Mouse (Mus musculus) neural tube, embryonic 10.5 days (tissue): ENCODE results near the gene Lars2.
"Not testable (repeated sequence)": the region's sequence is repeated elsewhere in the genome, so short reads cannot be mapped to it uniquely, and the experiment has no call there.

Experiments used
- DNase-seq: peaks from one replicate; pipeline ENCODE4 v3.0.0-alpha.2; 2017; ENCODE audit warnings: low spot score; ENCODE audit errors: extremely low spot score

Gene Lars2

DNA sequence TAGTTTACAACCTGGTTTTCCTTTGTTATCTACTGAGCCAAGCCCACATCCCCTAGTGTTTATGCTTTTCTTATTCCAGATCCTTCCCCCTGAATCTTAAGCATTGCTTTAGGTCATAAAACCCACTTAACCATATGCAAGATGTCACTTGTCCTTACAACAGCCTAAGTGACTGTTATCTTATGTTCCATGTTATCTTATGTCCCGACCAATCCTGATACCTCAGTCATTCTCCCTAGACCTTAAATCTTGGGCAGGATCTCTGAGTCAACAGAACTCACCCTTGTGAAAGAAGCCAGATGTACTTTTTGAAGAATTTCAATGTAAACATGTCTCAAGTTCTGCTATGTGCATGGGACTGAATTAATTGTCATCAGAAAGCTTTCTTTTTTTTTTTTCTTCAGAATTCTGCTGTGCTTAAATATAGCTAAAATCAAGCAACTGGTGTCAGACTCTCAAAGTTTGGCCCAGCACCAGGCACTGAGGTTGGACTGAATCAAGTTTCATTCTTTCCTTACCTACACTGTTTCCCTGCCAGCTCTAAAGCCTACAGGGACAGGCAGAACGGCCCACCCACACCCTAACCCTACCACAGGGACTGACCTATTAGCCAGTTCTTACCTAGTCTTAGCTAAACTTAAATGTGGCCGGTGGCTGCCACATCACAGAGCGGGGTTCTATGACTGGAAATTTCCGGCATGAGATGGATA, 24.6 kb downstream of the Lars2 start:
- DNase-seq, result no peak

DNA sequence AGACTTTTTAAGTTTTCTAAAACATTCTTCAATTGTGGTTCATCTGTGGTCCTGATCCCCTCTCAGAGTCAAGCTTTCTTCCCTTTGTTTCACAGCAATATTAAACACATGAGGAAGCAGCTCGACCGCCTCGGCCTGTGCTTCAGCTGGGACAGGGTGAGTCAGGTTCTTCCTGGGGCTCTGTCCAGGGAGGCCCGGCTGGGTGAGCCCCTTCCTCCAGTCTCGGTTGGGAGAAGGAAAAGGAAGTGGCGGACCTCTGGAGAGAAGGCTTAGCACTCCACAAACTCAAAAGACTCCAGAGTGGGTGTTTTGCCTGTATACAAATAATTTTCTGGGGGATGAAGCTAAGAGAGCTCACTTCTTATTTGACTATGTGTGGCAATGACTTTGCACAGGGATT, 28.1 kb downstream of the Lars2 start:
- no peak for DNase-seq

DNA sequence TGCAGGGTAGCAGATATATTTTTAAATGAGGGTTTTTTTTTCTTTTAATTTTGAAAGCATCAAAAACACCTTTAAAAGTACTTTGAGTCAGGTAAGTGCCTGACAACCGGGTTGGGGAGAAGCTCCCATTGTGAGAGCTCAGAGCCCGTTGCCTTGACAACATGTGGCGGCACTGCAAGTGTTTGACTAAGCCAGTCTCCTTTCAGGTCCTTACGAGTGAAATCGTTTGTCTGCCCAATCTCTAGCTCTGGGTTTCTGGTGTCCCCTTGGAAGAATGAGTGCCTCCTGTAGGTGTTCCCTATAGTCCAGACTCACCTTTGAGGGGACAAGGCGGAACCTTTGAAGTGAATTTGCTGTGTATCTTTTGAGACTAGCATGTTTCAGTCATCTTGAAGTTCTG, 31.0 kb downstream of the Lars2 start:
- no peak for DNase-seq

DNA sequence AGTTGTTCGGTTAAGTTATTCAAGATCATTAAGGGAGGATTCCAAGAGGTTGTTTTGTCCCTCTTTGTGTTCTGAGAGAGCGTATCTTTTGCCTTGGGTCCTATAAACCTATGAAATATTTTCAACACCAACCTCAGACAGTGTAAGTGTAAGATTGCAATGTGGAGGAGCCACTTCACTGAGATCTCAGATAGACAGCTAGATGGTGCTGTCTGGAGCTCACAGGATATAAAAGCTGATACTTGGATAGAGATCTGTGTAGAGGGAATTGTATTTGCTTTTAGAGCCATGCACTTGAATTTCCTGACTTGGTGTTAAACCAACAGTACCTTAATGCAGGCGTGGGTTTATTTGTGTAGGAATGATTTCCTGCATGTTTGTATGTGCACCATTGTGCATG, 35.5 kb downstream of the Lars2 start:
- no peak for DNase-seq

DNA sequence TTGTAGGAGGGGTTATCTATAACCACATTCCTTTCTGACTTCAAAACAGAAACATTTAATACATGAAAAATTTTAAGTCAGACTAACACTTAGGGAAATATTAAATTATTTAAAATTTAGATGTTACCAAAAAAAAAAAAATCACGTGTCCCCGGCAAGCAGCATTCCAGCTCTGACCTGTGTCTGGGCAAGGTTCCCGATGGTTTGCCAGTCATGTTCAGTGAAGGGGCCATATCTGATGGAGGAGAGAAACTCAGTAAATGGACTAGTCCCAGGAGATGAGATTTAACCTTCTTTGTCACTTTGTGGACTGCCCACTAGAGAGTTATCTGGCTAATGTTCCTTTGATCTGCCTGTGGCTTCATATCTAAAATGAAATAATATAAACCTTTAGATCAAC, 36.3 kb downstream of the Lars2 start:
- no peak for DNase-seq

DNA sequence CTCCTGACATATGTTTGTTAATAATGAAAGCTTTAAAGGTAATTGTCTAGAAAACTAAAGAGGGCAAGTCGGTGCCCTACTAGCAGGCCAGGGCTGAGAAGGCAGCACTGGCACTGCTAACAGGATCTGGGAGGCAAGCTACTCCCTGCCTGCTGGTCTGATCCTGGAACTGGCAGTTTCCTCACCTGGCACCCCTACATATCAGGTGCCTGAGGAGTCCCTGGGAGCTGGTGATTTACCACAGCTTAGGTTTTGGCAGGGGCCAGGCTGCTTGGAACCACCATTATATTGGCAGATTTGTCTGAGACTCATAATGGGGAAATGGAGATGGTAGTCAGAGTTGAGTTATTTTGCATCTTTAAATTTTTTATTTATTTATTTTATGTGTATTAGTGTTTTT, 38.5 kb downstream of the Lars2 start:
- DNase-seq, result no peak

DNA sequence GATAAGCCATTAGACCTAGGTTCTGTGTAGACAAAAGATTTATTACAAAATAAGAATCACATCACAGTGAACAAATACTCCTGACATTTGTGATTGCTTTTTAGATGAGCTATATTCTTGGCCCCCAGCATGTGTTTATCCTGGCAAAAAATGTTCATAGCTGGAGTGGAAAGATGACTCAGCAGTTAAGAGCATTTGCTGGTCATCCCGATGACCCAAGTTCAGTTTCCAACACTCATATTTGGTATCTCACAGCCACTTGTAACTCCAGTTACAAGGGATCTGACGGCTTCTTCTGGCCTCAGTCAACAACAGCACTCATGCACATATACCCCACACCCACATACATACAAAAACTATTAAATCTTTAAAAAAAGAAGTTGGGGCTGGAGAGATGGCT, 42.0 kb downstream of the Lars2 start:
- DNase-seq, result no peak

DNA sequence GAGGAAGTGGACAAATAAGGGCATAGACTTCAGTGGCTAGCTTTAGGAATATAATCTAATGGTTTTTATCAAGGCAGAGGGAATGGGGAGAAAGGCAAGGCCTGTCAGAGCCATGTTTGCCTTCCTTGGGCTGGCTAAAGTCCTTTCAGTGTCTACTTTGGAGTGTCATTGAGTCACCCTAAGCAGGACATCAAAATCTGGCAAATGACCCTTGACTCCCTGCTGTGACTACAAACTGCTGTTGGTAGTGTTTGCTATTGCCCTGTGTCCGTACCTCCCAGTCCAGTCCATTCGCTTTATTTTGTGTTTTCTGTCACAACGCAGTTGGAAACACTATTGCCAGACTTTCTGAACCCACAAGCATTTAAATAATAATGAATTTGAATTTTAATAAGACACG, 63.1 kb downstream of the Lars2 start:
- no peak for DNase-seq

DNA sequence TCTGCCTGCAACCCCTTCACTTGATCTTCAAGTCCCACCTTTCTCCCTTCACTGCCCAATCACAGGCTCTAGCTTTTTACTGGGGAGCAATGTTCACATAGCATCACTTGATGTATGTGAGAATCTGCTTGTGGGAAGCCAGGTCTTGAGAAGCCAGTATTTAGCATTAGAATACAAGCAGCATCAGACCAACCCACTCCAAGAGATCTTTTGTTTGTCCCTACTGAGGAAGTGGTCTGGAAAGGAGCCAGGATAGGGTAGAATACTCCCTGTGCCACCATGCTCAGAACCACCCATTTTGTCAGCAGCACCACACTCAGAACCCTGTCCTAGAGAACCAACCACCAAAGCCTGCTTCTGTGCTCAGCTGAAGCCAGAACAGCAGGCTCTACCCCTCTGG, 64.2 kb downstream of the Lars2 start:
- DNase-seq, result no peak

DNA sequence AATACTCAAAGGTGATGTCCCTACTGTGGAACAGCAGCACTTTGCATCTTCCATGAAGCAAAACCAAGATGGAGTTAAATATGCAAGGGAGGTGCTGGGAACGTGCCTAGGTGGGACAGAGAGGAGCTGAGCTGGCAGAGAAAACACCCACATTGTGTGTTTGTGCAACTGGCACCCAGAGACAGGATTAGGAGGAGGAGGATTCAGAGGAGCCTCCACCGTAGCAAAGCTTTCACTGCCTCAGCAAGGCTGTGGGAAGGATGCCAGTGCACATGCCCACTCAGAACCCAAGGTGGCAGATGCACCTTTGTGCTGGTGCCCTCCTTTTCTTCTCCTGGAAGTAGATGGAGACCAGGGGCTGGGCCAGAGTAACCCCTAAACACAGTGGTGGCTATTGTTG, 71.5 kb downstream of the Lars2 start:
- DNase-seq, result no peak

DNA sequence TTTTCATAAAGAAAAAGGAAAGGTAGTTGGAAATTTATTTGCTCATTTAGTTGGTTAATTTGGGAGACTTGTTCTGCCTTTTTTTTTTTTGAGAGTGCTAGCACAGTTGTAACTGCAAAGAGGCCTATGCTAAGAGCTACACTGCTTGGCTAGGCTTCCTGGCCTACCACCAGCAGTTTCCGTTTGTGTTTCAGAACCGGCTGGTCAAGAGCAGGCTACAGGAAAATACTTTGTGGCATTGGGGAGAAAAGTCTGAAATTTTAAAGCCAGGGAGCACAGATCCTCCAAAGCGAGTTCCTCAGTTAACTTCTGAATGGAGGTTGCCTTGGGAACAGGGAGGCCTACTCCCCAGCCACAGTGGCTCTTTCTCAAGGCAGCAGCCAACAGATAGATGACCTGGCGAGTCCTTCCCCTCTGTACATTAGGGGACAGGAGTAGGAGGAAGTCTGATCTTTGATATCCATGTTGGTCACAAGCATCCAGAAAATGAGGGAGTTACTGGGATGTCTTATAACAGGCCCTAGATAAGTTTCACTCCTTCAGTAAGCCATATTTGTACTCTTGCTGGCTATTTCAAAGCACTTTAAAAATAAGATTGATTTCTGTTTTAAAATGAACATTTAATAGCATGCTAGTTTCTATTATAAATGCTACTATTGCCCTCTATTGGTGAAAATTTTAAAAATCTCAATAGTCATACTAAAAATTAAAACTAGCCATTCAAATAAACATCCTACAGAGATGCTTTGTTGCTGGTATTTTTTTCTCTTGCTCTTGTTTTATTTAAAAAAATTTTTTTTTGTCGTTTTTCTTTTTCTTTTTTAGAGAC, 73.7 kb downstream of the Lars2 start:
- no peak for DNase-seq

DNA sequence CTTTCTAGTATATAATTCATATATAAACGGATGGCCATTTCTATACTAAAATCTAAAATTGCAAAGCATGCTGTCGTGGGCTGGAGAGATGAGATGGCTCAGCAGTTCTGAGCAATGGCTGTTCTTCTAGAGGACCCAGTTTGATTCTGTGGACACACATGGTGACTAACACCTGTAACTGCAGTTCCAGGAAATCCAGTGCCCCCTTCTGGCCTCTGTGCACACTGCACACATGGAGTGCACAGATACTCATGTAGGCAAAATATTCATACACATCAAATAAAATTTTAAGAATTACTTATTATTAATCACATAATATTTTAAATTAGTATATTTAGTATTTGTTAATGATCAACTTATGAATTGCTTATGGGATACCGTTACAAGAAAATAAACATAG, 80.4 kb downstream of the Lars2 start:
- not testable (repeated sequence) for DNase-seq

DNA sequence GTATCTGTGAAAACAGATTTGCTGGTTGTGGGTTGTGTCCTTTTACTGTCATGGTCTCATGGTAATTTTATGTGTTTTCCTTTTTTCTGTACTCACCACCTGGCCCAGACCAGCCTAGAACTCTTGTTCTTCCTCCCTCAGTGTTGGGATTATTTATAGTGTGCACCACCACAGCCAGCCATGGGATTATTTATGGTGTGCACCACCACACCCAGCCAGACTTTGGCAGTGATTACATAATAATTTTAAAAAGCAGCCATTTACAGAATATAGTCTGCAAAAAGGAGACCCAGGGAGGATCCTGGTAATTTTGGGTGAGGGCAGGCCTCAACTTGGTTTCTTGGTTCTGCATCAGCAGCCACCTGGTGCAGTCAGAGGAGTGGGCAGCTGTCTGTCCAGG, 81.9 kb downstream of the Lars2 start:
- DNase-seq, result no peak

DNA sequence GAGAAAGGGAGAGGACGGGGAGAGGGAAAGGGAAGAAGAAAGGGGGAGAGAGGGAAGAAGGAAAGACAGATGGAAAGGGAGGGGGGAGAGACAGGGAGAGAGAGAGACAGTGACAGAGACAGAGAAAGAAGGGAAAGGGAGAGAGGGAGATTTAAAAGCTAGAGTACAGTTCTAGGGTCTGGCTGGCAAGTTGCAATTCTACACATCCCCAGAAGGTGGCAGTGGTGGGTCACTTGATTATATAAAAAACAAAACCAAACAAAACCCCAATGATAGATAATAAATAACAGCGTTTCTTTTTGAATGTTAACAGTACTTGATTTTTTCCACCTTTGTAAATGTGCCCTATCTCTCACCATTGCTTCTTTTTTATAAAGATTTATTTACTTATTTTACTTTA, 83.4 kb downstream of the Lars2 start:
- DNase-seq, result peak; percentile 42

DNA sequence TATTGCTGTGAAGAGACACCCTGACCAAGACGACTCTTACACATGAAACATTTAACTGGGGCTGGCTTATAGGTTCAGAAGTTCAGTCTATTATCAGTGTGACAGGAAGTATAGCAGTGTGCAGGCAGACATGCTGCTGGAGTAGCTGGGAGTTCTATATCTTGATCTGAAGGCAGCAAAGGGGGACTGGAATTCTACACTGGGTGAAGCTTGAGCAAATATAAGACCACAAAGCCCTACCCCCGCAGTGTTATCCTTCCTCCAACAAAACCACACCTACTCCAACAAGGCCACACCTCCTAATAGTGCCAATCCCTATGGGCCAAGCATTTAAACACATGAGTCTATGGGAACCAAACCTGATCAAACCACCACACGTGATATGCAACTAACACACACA, 85.0 kb downstream of the Lars2 start:
- no peak for DNase-seq

DNA sequence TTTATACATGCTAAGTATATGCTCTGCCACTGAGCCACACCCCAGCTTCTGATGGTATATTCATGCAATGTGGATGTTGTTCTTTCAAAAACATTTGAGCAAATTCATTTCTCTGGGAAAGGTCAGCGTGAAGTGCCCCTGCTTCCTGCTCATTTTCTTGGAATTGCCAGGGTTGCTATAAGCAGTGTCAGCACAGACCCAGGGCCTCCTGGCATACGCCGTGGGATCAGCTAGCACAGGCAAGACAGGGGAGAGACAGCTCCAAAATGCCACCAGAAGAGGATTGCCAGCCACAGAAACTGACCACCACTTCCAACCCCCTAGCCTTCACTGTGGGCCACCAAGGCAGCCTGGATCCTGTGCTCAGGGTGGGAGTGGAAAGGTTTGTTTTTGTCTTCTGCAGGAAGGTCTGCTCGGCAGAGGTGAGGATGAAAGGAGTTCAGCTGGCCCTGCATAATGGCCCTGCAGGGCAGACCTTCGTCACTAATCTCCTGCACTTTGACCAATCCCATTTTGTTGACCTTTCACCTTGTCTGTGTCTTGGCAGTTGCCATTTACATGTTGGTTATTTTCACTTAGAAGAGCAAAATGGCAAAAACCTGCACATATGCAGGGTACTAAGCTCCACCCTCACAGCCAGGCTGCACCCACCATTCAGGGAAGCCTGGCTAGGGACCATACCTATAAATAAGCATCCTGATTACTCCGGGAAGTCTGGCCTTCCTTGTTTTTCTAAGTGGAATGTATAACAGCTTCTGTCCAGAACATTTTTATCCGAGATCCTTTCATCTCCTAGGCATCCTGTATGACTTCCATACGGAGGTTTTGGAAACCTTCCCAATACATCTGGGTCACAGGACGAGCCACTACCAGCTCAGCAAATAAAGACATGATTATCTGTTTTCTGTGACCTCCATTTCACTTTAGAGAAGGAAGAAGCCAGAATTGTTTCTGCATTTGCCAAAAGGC, 90.2 kb downstream of the Lars2 start:
- no peak for DNase-seq

DNA sequence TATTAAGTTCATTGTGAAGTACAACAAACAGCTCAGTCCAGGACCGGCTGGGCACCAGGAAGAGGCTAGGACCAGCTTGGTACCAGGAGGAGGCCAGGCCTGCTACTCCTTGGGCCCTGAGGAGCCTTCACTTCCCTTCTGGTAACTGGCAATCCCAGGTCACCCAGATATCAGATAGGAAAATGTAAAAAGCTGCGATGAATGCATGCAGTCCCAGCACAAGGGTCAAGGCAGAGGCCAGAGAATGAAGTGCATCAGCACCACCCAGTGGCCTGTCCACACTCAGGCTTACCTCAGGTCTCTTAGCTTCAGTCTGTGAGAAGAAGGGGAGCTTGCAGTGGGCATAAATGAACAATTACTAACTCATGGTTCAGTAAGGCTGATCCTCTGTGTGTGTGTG, 90.9 kb downstream of the Lars2 start:
- no peak for DNase-seq

DNA sequence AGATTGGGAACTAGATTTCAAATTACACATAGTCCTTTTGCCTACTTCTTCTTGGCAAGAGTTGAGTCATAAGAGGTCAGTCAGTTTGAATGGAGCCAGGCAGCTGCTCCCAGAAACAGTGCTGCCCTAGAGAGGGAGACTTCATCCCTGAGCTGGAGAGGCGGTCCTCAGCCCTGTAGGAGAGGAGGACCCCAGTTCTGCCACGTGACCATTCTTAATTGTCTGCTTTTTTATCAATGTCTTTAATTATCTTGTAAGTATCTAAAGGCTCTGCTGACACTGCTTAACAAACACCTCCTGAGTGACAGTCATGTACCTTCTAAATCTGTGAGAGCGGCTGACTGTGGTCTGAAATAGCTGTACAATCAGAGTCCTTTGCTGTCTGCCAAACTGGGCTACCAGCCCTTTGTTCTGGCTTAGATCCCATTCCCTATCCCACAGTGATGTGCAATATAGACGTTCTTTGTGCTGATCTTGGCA, 100.5 kb downstream of the Lars2 start:
- DNase-seq, result no peak

DNA sequence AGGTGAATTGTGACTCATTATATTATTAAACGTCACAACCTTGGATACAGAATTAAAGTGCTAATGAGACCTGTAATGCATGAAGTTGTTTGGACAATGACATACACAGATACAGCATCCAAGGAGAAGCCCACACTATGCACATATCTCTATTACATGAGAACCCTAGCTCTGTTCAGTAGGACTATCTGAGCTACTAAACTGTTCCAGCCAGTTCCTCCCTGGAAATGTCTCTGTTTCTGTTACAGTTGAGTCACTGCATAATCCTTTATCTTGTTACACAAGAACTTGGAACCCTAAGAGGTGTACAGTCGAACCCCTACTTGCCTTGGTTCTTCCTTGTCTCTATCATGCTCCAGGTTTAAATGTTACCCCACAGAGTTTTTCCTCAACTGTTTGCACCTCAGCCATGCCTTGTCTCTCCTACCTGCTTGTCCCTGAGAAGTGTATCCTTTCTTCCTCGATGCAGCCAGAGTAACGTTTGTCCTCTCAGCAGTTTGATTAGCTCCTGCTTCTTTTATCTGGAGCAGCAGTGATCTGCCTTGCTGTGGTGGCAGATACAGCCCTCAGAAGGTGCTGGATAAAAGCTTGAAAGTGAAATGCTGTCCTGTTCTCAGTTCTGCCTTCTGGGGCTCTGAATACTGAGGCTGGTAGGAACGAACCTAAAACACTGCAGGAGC, 101.8 kb downstream of the Lars2 start:
- DNase-seq, result no peak

DNA sequence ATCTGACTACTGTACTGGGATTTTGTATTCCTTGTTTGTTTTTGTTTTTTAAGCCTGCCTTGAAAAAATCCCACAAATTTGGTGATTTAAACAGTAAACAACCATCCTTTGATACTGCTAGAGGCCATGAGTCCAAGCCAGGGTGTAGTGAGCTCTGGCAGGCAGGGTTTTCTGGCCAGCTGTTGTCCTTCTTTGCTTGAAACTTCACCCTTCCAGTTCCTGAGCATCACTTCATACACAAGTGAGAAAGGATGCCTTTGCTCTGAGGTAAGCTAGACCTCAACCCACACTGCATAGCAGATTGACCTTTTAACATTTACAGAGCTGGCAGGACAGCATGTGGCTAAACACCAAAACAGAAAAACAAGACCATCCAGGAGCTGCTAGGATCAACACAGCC, 102.4 kb downstream of the Lars2 start:
- DNase-seq, result no peak

DNA sequence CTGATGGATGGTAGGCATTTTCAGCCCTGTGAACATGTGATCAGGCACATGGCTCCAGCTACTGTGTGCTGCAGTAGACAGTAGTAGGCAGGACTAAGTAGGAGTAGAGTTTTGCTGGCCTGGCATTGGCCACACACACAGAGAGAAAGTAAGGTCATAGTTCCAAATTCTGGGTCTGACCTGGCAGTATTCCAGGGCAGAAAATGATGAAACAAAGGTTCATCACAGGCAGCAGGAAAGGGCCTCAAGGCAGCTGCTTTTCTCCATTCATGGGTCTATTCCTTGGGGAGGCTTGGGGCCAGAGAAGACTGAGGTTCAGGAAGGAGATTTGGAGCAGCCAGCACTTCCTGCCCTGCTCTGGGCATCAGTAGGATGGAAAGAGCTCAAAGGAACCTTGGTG, 106.7 kb downstream of the Lars2 start:
- no peak for DNase-seq
